Mouse (Mus musculus): Measurements from ENCODE around the gene Etfbkmt. TPM values are rescaled to one million over a fixed set of nuclear protein-coding genes. Genes with fewer than 3 reads are reported as not detected.
A peak's percentile ranks its signal among the peaks of the same experiment; 100 is the strongest.

Gene Etfbkmt
- polyA plus RNA-seq (2014; fragmentation: Nextera tagmentation; extraction: Ambion mirVana) = 8.2 and 8.4 TPM in 2 replicates

GRCm38 (mm10) chr6:149139471-149139870 is at the start of gene Etfbkmt:
Etfbkmt (plus strand) TSS chr6:149139849.
- Histone ChIP-seq H3K36me3 (ENCODE audit: control insufficient read depth, insufficient read depth, low read length) (no peaks in the 10 kb centered on the region), H3K4me2 (ENCODE audit: low read depth) (no peak within 1 kb of the TSS), H3K4me3 (ENCODE audit: low read depth, low read length) (no peak within 1 kb of the TSS), H3K27me3 (ENCODE audit: control insufficient read depth, insufficient read depth, low read length) (no peaks in the 10 kb centered on the region), H3K4me1 (ENCODE audit: control insufficient read depth, insufficient read depth, low read length) (no peaks in the 10 kb centered on the region; the same call in 1 of the 2 replicates), H3K9ac (ENCODE audit: low read length) (no peak within 1 kb of the TSS), H3K27ac (ENCODE audit: low read depth, low read length) (no peak within 1 kb of the TSS), H3K9me3 (ENCODE audit: control insufficient read depth, low read length) (no peaks in the 10 kb centered on the region)
- ATAC-seq (ENCODE audit: insufficient read depth, low FRiP score, low TSS enrichment) (no peak), DNase-seq (ENCODE audit: low spot score) (no peak)
- 79% methylated on average over 1 of the region's 1 CpGs for WGBS

- Histone ChIP-seq H3K9me3 (ENCODE audit: control insufficient read depth, low read length) (no peaks in the 10 kb centered on the region), H3K27ac (ENCODE audit: low read depth, low read length) (no peak overlapping the region), H3K4me2 (ENCODE audit: low read depth) (no peak overlapping the region), H3K36me3 (ENCODE audit: control insufficient read depth, insufficient read depth, low read length) (no peaks in the 10 kb centered on the region), H3K9ac (ENCODE audit: low read length) (no peak overlapping the region), H3K4me3 (ENCODE audit: low read depth, low read length) (no peak overlapping the region), H3K27me3 (ENCODE audit: control insufficient read depth, insufficient read depth, low read length) (no peaks in the 10 kb centered on the region), H3K4me1 (ENCODE audit: control insufficient read depth, insufficient read depth, low read length) (no peaks in the 10 kb centered on the region)
- 95% methylated on average over 6 of the region's 6 CpGs for WGBS
- ATAC-seq (ENCODE audit: insufficient read depth, low FRiP score, low TSS enrichment) (no peak), DNase-seq (ENCODE audit: low spot score) (no peak)
Observed at GRCm38 (mm10) chr6:149092406-149092805, 47.2 kb upstream of the Etfbkmt start.

DNA sequence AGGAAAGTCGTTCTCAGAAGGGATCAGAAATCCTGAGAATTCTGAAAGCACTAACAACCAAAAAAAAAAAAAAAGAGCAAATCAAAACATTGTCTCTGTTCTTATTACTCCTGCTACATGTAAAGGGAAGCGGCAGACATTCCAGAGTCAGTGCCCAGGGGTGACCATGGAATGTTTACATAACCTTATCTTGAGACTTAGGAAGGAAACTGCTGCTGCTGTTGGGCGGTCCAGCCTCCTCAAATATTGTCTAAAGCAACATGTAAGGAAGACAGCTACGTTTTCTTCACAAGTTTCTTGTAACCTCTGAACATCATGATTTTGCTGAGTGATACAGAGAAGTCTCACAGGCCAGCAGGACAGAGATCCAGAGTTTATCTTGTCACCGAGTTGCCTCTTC is 46.2 kb upstream of the Etfbkmt start:
- H3K4me2 ChIP-seq (ENCODE audit: low read depth) = no peak overlapping the region
- whole genome bisulfite sequencing = 55% methylated on average over 5 of the region's 5 CpGs
- H3K9me3 ChIP-seq (ENCODE audit: control insufficient read depth, low read length) = no peaks in the 10 kb centered on the region
- H3K27ac ChIP-seq (ENCODE audit: low read depth, low read length) = no peak overlapping the region
- ATAC-seq (ENCODE audit: insufficient read depth, low FRiP score, low TSS enrichment) (no peak), DNase-seq (ENCODE audit: low spot score) (peak; percentile 13)
- no peaks in the 10 kb centered on the region for H3K4me1 ChIP-seq (ENCODE audit: control insufficient read depth, insufficient read depth, low read length)
- no peak overlapping the region for H3K4me3 ChIP-seq (ENCODE audit: low read depth, low read length)
- no peak overlapping the region for H3K9ac ChIP-seq (ENCODE audit: low read length)
- no peaks in the 10 kb centered on the region for H3K27me3 ChIP-seq (ENCODE audit: control insufficient read depth, insufficient read depth, low read length)
- no peaks in the 10 kb centered on the region for H3K36me3 ChIP-seq (ENCODE audit: control insufficient read depth, insufficient read depth, low read length)

GRCm38 (mm10) chr6:149094555-149094954 is 45.1 kb upstream of the Etfbkmt start:
- H3K9ac ChIP-seq (ENCODE audit: low read length) = no peak overlapping the region
- WGBS = 81% methylated on average over 1 of the region's 1 CpGs
- H3K27ac ChIP-seq (ENCODE audit: low read depth, low read length) = no peak overlapping the region
- no peaks in the 10 kb centered on the region for H3K4me1 ChIP-seq (ENCODE audit: control insufficient read depth, insufficient read depth, low read length)
- no peak for DNase-seq (ENCODE audit: low spot score)
- H3K27me3 ChIP-seq (ENCODE audit: control insufficient read depth, insufficient read depth, low read length) = no peaks in the 10 kb centered on the region
- ATAC-seq (ENCODE audit: insufficient read depth, low FRiP score, low TSS enrichment) = no peak
- H3K4me2 ChIP-seq (ENCODE audit: low read depth) = no peak overlapping the region
- H3K36me3 ChIP-seq (ENCODE audit: control insufficient read depth, insufficient read depth, low read length) = no peaks in the 10 kb centered on the region
- H3K9me3 ChIP-seq (ENCODE audit: control insufficient read depth, low read length) = no peaks in the 10 kb centered on the region
- no peak overlapping the region for H3K4me3 ChIP-seq (ENCODE audit: low read depth, low read length)

GRCm38 (mm10) chr6:149095389-149095788 is 44.3 kb upstream of the Etfbkmt start:
- H3K9me3 ChIP-seq (ENCODE audit: control insufficient read depth, low read length) = no peaks in the 10 kb centered on the region
- ATAC-seq (ENCODE audit: insufficient read depth, low FRiP score, low TSS enrichment) (no peak), DNase-seq (ENCODE audit: low spot score) (no peak)
- no peak overlapping the region for H3K4me2 ChIP-seq (ENCODE audit: low read depth)
- H3K4me3 ChIP-seq (ENCODE audit: low read depth, low read length) = no peak overlapping the region
- no peak overlapping the region for H3K9ac ChIP-seq (ENCODE audit: low read length)
- H3K27me3 ChIP-seq (ENCODE audit: control insufficient read depth, insufficient read depth, low read length) = no peaks in the 10 kb centered on the region
- 86% methylated on average over 6 of the region's 6 CpGs for whole genome bisulfite sequencing
- H3K4me1 ChIP-seq (ENCODE audit: control insufficient read depth, insufficient read depth, low read length) = no peaks in the 10 kb centered on the region
- no peaks in the 10 kb centered on the region for H3K36me3 ChIP-seq (ENCODE audit: control insufficient read depth, insufficient read depth, low read length)
- no peak overlapping the region for H3K27ac ChIP-seq (ENCODE audit: low read depth, low read length)

DNA sequence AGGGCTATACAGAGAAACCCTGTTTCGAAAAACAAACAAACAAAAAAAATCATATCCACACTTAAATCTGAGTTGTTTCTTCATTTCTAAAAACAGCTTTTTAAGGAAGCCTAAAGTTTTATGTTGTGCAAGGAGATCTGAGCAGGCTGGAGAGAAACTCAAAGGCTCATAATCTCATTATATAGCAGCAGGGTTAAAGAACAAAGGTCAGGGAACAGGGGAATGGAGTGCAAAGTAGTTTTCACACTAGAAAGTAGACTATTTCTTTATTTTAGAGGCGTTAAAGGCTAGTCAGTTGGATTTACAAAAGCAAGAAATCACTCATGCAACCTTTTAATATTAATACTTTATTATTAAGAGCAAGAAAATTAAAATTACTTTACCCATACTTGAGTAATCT is 43.4 kb upstream of the Etfbkmt start:
- Histone ChIP-seq H3K4me3 (ENCODE audit: low read depth, low read length) (no peak overlapping the region), H3K4me2 (ENCODE audit: low read depth) (no peak overlapping the region), H3K9ac (ENCODE audit: low read length) (no peak overlapping the region), H3K4me1 (ENCODE audit: control insufficient read depth, insufficient read depth, low read length) (no peaks in the 10 kb centered on the region), H3K36me3 (ENCODE audit: control insufficient read depth, insufficient read depth, low read length) (no peaks in the 10 kb centered on the region), H3K9me3 (ENCODE audit: control insufficient read depth, low read length) (no peaks in the 10 kb centered on the region), H3K27ac (ENCODE audit: low read depth, low read length) (no peak overlapping the region), H3K27me3 (ENCODE audit: control insufficient read depth, insufficient read depth, low read length) (no peaks in the 10 kb centered on the region)
- ATAC-seq (ENCODE audit: insufficient read depth, low FRiP score, low TSS enrichment) (no peak), DNase-seq (ENCODE audit: low spot score) (no peak)
- WGBS = 87% methylated on average over 2 of the region's 2 CpGs

GRCm38 (mm10) chr6:149097276-149097675 is 42.4 kb upstream of the Etfbkmt start:
- H3K36me3 ChIP-seq (ENCODE audit: control insufficient read depth, insufficient read depth, low read length) = no peaks in the 10 kb centered on the region
- ATAC-seq (ENCODE audit: insufficient read depth, low FRiP score, low TSS enrichment) = no peak

DNA sequence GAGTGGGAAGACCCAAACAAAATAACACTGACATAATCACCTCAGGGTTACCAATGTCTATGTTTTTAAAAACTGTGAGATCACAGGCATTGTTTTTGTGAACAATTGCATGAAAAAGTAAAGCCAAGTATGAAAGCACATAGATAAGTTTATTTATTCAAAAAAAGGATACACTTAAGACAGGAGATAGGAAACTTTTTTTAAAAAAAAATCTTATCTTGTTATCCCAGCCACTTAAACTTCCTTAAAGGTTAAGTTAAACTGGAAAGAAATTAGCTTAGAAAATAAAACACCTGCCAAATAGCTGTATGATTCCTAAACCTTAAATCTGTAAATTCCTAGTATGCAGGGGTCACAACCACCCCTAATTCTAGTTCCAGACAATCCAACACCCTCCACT is 40.7 kb upstream of the Etfbkmt start:
- H3K27ac ChIP-seq (ENCODE audit: low read depth, low read length) = no peak overlapping the region
- ATAC-seq (ENCODE audit: insufficient read depth, low FRiP score, low TSS enrichment) (no peak), DNase-seq (ENCODE audit: low spot score) (no peak)
- no peak overlapping the region; the same call in 1 of the 2 replicates for H3K4me2 ChIP-seq (ENCODE audit: low read depth)
- no peak overlapping the region for H3K4me3 ChIP-seq (ENCODE audit: low read depth, low read length)
- no peaks in the 10 kb centered on the region for H3K4me1 ChIP-seq (ENCODE audit: control insufficient read depth, insufficient read depth, low read length)
- H3K36me3 ChIP-seq (ENCODE audit: control insufficient read depth, insufficient read depth, low read length) = no peaks in the 10 kb centered on the region
- no peaks in the 10 kb centered on the region for H3K27me3 ChIP-seq (ENCODE audit: control insufficient read depth, insufficient read depth, low read length)
- H3K9me3 ChIP-seq (ENCODE audit: control insufficient read depth, low read length) = no peaks in the 10 kb centered on the region
- H3K9ac ChIP-seq (ENCODE audit: low read length) = no peak overlapping the region

More at GRCm38 (mm10) chr6:149097276-149097675, 42.4 kb upstream of the Etfbkmt start:
- DNase-seq (ENCODE audit: low spot score) = no peak
- Histone ChIP-seq H3K4me2 (ENCODE audit: low read depth) (no peak overlapping the region), H3K27ac (ENCODE audit: low read depth, low read length) (no peak overlapping the region), H3K9me3 (ENCODE audit: control insufficient read depth, low read length) (no peaks in the 10 kb centered on the region), H3K27me3 (ENCODE audit: control insufficient read depth, insufficient read depth, low read length) (no peaks in the 10 kb centered on the region), H3K4me1 (ENCODE audit: control insufficient read depth, insufficient read depth, low read length) (no peaks in the 10 kb centered on the region), H3K9ac (ENCODE audit: low read length) (no peak overlapping the region), H3K4me3 (ENCODE audit: low read depth, low read length) (no peak overlapping the region)
- 94% methylated on average over 1 of the region's 1 CpGs for WGBS

DNA sequence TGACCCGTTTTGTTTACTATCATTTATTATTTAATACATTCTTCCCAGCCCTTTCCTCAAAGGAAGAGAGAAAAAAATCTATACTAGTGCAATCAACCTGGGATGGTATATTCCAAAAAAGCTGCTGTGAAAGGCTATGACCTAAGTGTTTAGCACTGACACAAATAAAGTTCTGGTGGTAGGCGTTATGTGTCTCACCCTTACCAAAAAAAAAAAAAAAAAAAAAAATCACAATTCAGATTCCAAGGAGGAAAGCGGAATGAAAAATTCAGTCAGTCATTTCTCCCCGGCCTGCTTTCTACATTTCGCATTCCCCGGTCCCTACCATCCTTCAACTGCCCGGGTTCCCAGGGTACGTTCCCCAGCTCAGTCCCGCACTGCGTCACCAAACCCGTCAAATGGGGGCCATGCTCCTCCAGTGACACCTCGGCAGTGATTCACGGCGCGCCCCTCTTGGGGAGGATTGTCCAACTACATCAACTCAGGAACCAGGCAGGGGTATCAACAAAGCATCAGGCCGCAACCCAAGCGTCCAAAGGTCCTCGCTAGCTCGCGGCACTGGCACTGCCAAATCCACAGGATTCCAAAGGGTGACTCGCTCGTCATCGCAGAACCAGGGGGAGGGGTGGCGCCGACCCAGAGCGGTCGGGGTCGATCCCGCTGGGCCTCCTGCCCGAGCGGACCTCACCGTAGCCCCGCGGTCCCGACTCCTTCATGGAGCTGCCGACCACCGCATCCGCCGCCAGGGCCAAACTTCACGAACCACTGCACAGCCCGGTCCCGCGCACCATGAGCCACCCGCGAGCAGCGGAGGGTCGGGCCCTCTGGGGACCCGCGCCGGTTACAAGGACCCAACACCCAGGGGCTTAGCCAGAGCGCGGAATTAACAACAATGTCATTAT is 39.2 kb upstream of the Etfbkmt start:
- H3K4me3 ChIP-seq (ENCODE audit: low read depth, low read length) = peak overlapping the region; percentile 89
- peak; percentile 67 for ATAC-seq (ENCODE audit: insufficient read depth, low FRiP score, low TSS enrichment)
- H3K27ac ChIP-seq (ENCODE audit: low read depth, low read length) = peak overlapping the region; percentile 97
- peak overlapping the region; percentile 66 for H3K4me2 ChIP-seq (ENCODE audit: low read depth)
- peak; percentile 77 for DNase-seq (ENCODE audit: low spot score)
- no peaks in the 10 kb centered on the region for H3K9me3 ChIP-seq (ENCODE audit: control insufficient read depth, low read length)
- no peaks in the 10 kb centered on the region for H3K27me3 ChIP-seq (ENCODE audit: control insufficient read depth, insufficient read depth, low read length)
- no peaks in the 10 kb centered on the region for H3K36me3 ChIP-seq (ENCODE audit: control insufficient read depth, insufficient read depth, low read length)
- H3K9ac ChIP-seq (ENCODE audit: low read length) = peak overlapping the region; percentile 97
- 1% methylated on average over 52 of the region's 52 CpGs for WGBS
- no peaks in the 10 kb centered on the region for H3K4me1 ChIP-seq (ENCODE audit: control insufficient read depth, insufficient read depth, low read length)

Measured in neural tube, embryonic 11.5 days (tissue).